Comparison of ENCODE assay signal across 8 mouse cellular contexts in genomic region chr11:31671354-31672169, GRCm38 (mm10). TPM values are rescaled to one million over a fixed set of nuclear protein-coding genes. Genes with fewer than 3 reads are reported as not detected.
DNase-seq lines count a peak whose midpoint lies in the region; ATAC-seq and TF ChIP-seq lines count a peak whose summit lies in the region.

Bod1 (minus strand) TSS chr11:31671885.

- peak within 1 kb of the TSS; percentile 86 for H3K4me3 ChIP-seq in heart, embryonic 11.5 days (ENCODE audit: low read depth, low read length)
- H3K4me3 ChIP-seq in kidney, embryonic 16.5 days (ENCODE audit: low read length) = peak within 1 kb of the TSS; percentile 91
- peak within 1 kb of the TSS; percentile 97 for H3K4me3 ChIP-seq in liver, adult 2 months (ENCODE audit: insufficient read depth, low read depth, low read length)
- peak within 1 kb of the TSS; percentile 43 for H3K4me3 ChIP-seq in myocyte

- DNase-seq in B cell, adult 2 months = peak; percentile 89 to 93
- DNase-seq in brain, adult 2 months (ENCODE audit: low read depth, low spot score) = peak; percentile 99
- peak; percentile 89 for DNase-seq in liver, adult 2 months (ENCODE audit: extremely low read depth, low read depth, low spot score)
- peak; percentile 95 for DNase-seq in splenic B cell, adult 2 months (ENCODE audit: low read depth, low spot score)

- TF ChIP-seq POLR2A in liver, adult 2 months (IDR thresholded peaks at IDR 0.05; ENCODE audit: extremely low read depth, insufficient read depth, low read length) = no peak
- peak; percentile 59 for TF ChIP-seq POLR2A in myocyte (IDR thresholded peaks at IDR 0.05; ENCODE audit: insufficient read length, low read depth)

- TF ChIP-seq CTCF in liver, adult 2 months (IDR thresholded peaks at IDR 0.05; ENCODE audit: low read depth, low read length) = no peak

- H3K9me3 ChIP-seq in heart, embryonic 11.5 days (replicated peaks; ENCODE audit: control insufficient read depth, low read length) = no peaks in the 10 kb centered on the region
- H3K9me3 ChIP-seq in kidney, embryonic 16.5 days (ENCODE audit: low read length) = no peaks in the 10 kb centered on the region

- peaks cover 7% of the 10 kb centered on the region for H3K36me3 ChIP-seq in heart, embryonic 11.5 days (ENCODE audit: control insufficient read depth, insufficient read depth, low read length)
- peaks cover 21% of the 10 kb centered on the region for H3K36me3 ChIP-seq in kidney, embryonic 16.5 days (ENCODE audit: insufficient read depth, low read length)
- peaks cover 6% of the 10 kb centered on the region; the same call in 1 of the 2 replicates for H3K36me3 ChIP-seq in liver, adult 2 months (ENCODE audit: control insufficient read depth, insufficient read depth, low read length)
- peaks cover 11% of the 10 kb centered on the region for H3K36me3 ChIP-seq in myocyte (ENCODE audit: control insufficient read depth, insufficient read depth)
- 0 out of 2 replicates have a peak, but pooled peaks cover 3% of the 10 kb centered on the region for H3K36me3 ChIP-seq in splenic B cell, adult 2 months (ENCODE audit: control insufficient read depth, insufficient read depth, low read length, poor library complexity, severe bottlenecking)

- H3K4me1 ChIP-seq in heart, embryonic 11.5 days (ENCODE audit: control insufficient read depth, insufficient read depth, low read length) = no peaks in the 10 kb centered on the region
- peaks cover 9% of the 10 kb centered on the region for H3K4me1 ChIP-seq in kidney, embryonic 16.5 days (ENCODE audit: insufficient read depth, low read length)
- H3K4me1 ChIP-seq in liver, adult 2 months (ENCODE audit: control insufficient read depth, insufficient read depth, low read length) = peaks cover 11% of the 10 kb centered on the region

- WGBS in heart, embryonic 11.5 days (ENCODE audit: insufficient replicate concordance) = 0% methylated on average over 68 of the region's 76 CpGs
- under 1% methylated on average over 60 of the region's 76 CpGs for WGBS in kidney, embryonic 16.5 days
- under 1% methylated on average over 73 of the region's 76 CpGs for WGBS in liver, adult 2 months

- peak within 1 kb of the TSS; percentile 95 for H3K9ac ChIP-seq in heart, embryonic 11.5 days (ENCODE audit: low read depth, low read length)
- peak within 1 kb of the TSS; percentile 98 for H3K9ac ChIP-seq in kidney, embryonic 16.5 days (replicated peaks; ENCODE audit: low read length)
- peak within 1 kb of the TSS; percentile 97 for H3K9ac ChIP-seq in liver, adult 2 months (ENCODE audit: low read depth, low read length)

- H3K4me2 ChIP-seq in heart, embryonic 11.5 days = peak within 1 kb of the TSS; percentile 76
- H3K4me2 ChIP-seq in kidney, embryonic 16.5 days (replicated peaks; ENCODE audit: low read depth, low read length) = peak within 1 kb of the TSS; percentile 56
- peak within 1 kb of the TSS; percentile 79 for H3K4me2 ChIP-seq in myocyte (ENCODE audit: low read depth)

- H3K27me3 ChIP-seq in heart, embryonic 11.5 days (ENCODE audit: control insufficient read depth, insufficient read depth, low read length) = no peaks in the 10 kb centered on the region
- no peaks in the 10 kb centered on the region for H3K27me3 ChIP-seq in kidney, embryonic 16.5 days (ENCODE audit: insufficient read depth, low read length)
- no peaks in the 10 kb centered on the region for H3K27me3 ChIP-seq in liver, adult 2 months (ENCODE audit: control insufficient read depth, insufficient read depth, low read length)
- H3K27me3 ChIP-seq in myocyte (ENCODE audit: control insufficient read depth, insufficient read depth, insufficient read length) = no peaks in the 10 kb centered on the region
- no peaks in the 10 kb centered on the region for H3K27me3 ChIP-seq in splenic B cell, adult 2 months (ENCODE audit: control insufficient read depth, insufficient read depth, low read length, poor library complexity, severe bottlenecking)

- peak; percentile 84 for ATAC-seq in erythroblast, adult 5-6 weeks (replicated peaks; ENCODE audit: low FRiP score, poor library complexity, severe bottlenecking)
- peak; percentile 89 for ATAC-seq in heart, embryonic 11.5 days (replicated peaks; ENCODE audit: insufficient number of reproducible peaks, low FRiP score, low TSS enrichment)
- ATAC-seq in kidney, embryonic 16.5 days (ENCODE audit: low FRiP score, low TSS enrichment) = peak; percentile 97

- peak within 1 kb of the TSS; percentile 42; the same call in 1 of the 2 replicates for H3K27ac ChIP-seq in heart, embryonic 11.5 days (ENCODE audit: low read depth, low read length)
- peak within 1 kb of the TSS; percentile 58; the same call in 1 of the 2 replicates for H3K27ac ChIP-seq in kidney, embryonic 16.5 days (ENCODE audit: low read length)
- H3K27ac ChIP-seq in liver, adult 2 months (replicated peaks; ENCODE audit: insufficient read depth, low read depth, low read length) = no peak within 1 kb of the TSS

- peaks cover 5% of the 10 kb centered on the region; the same call in 1 of the 2 replicates for H3K79me2 ChIP-seq in liver, adult 2 months (ENCODE audit: control insufficient read depth, insufficient read depth, low read length)
- peaks cover 13% of the 10 kb centered on the region for H3K79me2 ChIP-seq in myocyte (ENCODE audit: control insufficient read depth, insufficient read depth)

- peak within 1 kb of the TSS; percentile 51 for H3ac ChIP-seq in myocyte (ENCODE audit: control insufficient read depth, insufficient read length)

TF ChIP-seq in myocyte, 11 proteins besides CTCF, POLR2A, EP300 and RAD21:
- TF ChIP-seq REST (IDR thresholded peaks at IDR 0.05; ENCODE audit: insufficient read depth, insufficient read length) = no peak
- TF ChIP-seq SRF (IDR thresholded peaks at IDR 0.05; ENCODE audit: control insufficient read depth, insufficient read length, low read depth) = peak; percentile 64

RNA-seq across cellular contexts. Expression of gene Bod1, which starts in this region (rescaled TPM):
- total RNA-seq in erythroblast, adult 5-6 weeks (2015; ENCODE audit: low replicate concordance) = 1.9 and 4.6 TPM in 2 replicates
- 1.5 and 3.2 TPM in 2 replicates for total RNA-seq in erythroblast, adult 5-6 weeks (2017; ENCODE audit: low replicate concordance)
- polyA plus RNA-seq in heart, embryonic 11.5 days (2014; fragmentation: Nextera tagmentation; extraction: Ambion mirVana) = 62.0 and 68.7 TPM in 2 replicates
- polyA plus RNA-seq in kidney, embryonic 16.5 days (2015; fragmentation: Nextera tagmentation; extraction: Ambion mirVana) = 81.8 and 88.4 TPM in 2 replicates
- 33.4 and 36.8 TPM in 2 replicates for total RNA-seq in liver, adult 2 months (2014; rRNA removed)
- 27.8 and 34.4 TPM in 2 replicates for polyA plus RNA-seq in liver, adult 2 months (2012; rRNA removed)
- 115 TPM for polyA plus RNA-seq in myocyte (2012; fragmentation: generic; extraction: Trizol)

Comparison
In these comparisons a context has a peak if more than half of its experiments do, and no peak if none do; other contexts are left out.
1. H3K4me3 ChIP-seq: peak in every context shown above with its lines; median percentile 97 in liver, adult 2 months; 91 in kidney, embryonic 16.5 days; 86 in heart, embryonic 11.5 days; 43 in myocyte.